Mouse (Mus musculus): Measurements from ENCODE around the gene Mvb12a. TPM values are rescaled to one million over a fixed set of nuclear protein-coding genes. Genes with fewer than 3 reads are reported as not detected.

Mvb12a gene
- polyA plus RNA-seq, 1 experiment from 2014 or later, result 66.6 TPM

- peak; percentile 61 for DNase-seq (ENCODE audit: low spot score)
- Histone ChIP-seq H3K4me3 (replicated peaks; ENCODE audit: low read length) (peak within 1 kb of the TSS; percentile 22), H3K9ac (no peak within 1 kb of the TSS; the same call in 1 of the 2 replicates), H3K27ac (no peak within 1 kb of the TSS), H3K4me1 (replicated peaks; ENCODE audit: control insufficient read depth, insufficient read depth, low read length) (0 out of 2 replicates have a peak, but pooled peaks cover 6% of the 10 kb centered on the region), H3K27me3 (ENCODE audit: control insufficient read depth, insufficient read depth, low read length) (peaks cover 23% of the 10 kb centered on the region), H3K36me3 (replicated peaks; ENCODE audit: control insufficient read depth, insufficient read depth) (no peaks in the 10 kb centered on the region), H3K4me2 (replicated peaks) (peak within 1 kb of the TSS; percentile 46), H3K9me3 (ENCODE audit: control insufficient read depth, low read length) (no peaks in the 10 kb centered on the region)
- ATAC-seq (ENCODE audit: low FRiP score), result no peak
- 3% methylated on average over 37 of the region's 37 CpGs for WGBS
Observed at GRCm38 (mm10) chr8:71537028-71537867, 5.5 kb upstream of the Mvb12a start, which contains the start of gene Bst2. Gene Bst2, minus strand, starts transcription at chr8:71537456.

DNA sequence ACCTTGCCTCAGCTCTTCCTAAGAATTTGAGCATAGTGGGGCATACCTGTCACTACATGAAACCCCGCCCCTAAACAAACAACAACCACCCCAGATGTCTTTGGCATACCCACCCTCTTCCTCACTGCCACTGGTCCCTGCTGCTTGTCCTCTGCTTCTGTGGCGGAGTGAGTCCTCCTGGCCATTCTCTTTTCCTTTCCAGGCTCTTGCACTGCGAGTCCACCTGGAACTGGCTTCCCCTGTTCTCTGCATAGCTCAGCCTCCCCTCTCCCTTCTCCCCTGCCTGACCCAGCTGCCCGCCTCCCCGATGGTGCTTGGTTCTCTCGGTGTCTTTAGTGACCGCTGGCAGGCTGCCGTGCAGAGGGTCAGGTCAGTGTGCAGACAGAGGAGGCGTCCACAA is 1.0 kb downstream of the Mvb12a start:
- peaks cover 35% of the 10 kb centered on the region for H3K36me3 ChIP-seq (replicated peaks; ENCODE audit: control insufficient read depth, insufficient read depth)
- H3K4me1 ChIP-seq (replicated peaks; ENCODE audit: control insufficient read depth, insufficient read depth, low read length), result peaks cover 9% of the 10 kb centered on the region; the same call in 1 of the 2 replicates
- peak overlapping the region; percentile 79 for H3K4me3 ChIP-seq (replicated peaks; ENCODE audit: low read length)
- H3K27ac ChIP-seq, result no peak overlapping the region
- WGBS, result 85% methylated on average over 9 of the region's 9 CpGs
- H3K27me3 ChIP-seq (ENCODE audit: control insufficient read depth, insufficient read depth, low read length), result no peaks in the 10 kb centered on the region
- peak overlapping the region; percentile 85 for H3K4me2 ChIP-seq (replicated peaks)
- H3K9me3 ChIP-seq (ENCODE audit: control insufficient read depth, low read length), result no peaks in the 10 kb centered on the region
- ATAC-seq (ENCODE audit: low FRiP score) (no peak), DNase-seq (ENCODE audit: low spot score) (no peak)
- H3K9ac ChIP-seq, result peak overlapping the region; percentile 81

GRCm38 (mm10) chr8:71545053-71545452 is 2.3 kb downstream of the Mvb12a start:
- Histone ChIP-seq H3K27me3 (ENCODE audit: control insufficient read depth, insufficient read depth, low read length) (no peaks in the 10 kb centered on the region), H3K4me2 (replicated peaks) (no peak overlapping the region), H3K4me1 (replicated peaks; ENCODE audit: control insufficient read depth, insufficient read depth, low read length) (peaks cover 9% of the 10 kb centered on the region; the same call in 1 of the 2 replicates), H3K9me3 (ENCODE audit: control insufficient read depth, low read length) (no peaks in the 10 kb centered on the region), H3K36me3 (replicated peaks; ENCODE audit: control insufficient read depth, insufficient read depth) (peaks cover 36% of the 10 kb centered on the region), H3K4me3 (replicated peaks; ENCODE audit: low read length) (no peak overlapping the region), H3K27ac (no peak overlapping the region), H3K9ac (no peak overlapping the region)
- 90% methylated on average over 11 of the region's 11 CpGs for WGBS
- DNase-seq (ENCODE audit: low spot score) (no peak), ATAC-seq (ENCODE audit: low FRiP score) (no peak)

DNA sequence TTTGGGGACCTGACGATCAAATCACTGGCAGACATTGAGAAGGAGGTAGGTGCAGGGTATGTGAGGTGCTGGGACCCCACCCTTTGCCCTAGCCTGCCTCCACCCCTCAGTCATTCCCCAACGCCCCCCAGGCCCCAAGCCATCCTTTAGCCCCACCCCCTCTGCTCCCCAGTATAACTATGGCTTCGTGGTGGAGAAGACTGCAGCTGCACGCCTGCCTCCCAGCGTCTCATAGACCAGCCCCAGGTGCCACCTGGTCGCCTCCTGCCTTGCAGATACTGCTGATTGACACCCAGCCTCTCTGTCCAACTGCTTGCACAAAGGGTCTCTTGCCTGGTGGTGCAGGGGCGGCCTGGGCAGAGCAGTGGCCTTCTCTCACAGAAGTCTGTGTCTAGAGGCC is 4.9 kb downstream of the Mvb12a start:
- 91% methylated on average over 7 of the region's 7 CpGs for WGBS
- Histone ChIP-seq H3K9ac (no peak overlapping the region), H3K4me3 (replicated peaks; ENCODE audit: low read length) (no peak overlapping the region), H3K4me2 (replicated peaks) (no peak overlapping the region), H3K4me1 (replicated peaks; ENCODE audit: control insufficient read depth, insufficient read depth, low read length) (peaks cover 9% of the 10 kb centered on the region; the same call in 1 of the 2 replicates), H3K9me3 (ENCODE audit: control insufficient read depth, low read length) (no peaks in the 10 kb centered on the region), H3K27ac (no peak overlapping the region), H3K27me3 (ENCODE audit: control insufficient read depth, insufficient read depth, low read length) (no peaks in the 10 kb centered on the region), H3K36me3 (replicated peaks; ENCODE audit: control insufficient read depth, insufficient read depth) (peaks cover 36% of the 10 kb centered on the region)
- ATAC-seq (ENCODE audit: low FRiP score) (no peak), DNase-seq (ENCODE audit: low spot score) (no peak)

DNA sequence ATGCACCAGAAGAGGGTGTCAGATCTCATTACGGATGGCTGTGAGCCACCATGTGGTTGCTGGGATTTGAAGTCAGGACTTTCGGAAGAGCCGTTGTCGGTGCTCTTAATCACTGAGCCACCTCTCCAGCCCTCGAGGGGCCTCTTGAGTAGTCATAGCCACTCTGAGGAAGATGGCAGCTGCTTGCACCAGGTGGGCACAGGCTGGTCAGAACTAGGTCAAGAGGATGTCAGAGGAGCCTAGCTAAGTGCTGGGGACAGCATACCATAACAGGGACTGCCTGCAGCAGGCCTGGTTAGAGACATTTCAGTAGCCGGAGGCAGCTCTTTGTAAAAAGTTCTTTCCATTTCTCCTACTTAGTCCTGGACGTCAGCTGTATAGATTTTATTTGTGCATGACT is 8.0 kb downstream of the Mvb12a start:
- no peak overlapping the region for H3K27ac ChIP-seq
- no peak for DNase-seq (ENCODE audit: low spot score)
- no peak overlapping the region for H3K4me3 ChIP-seq (replicated peaks; ENCODE audit: low read length)
- no peak for ATAC-seq (ENCODE audit: low FRiP score)
- H3K9me3 ChIP-seq (ENCODE audit: control insufficient read depth, low read length), result no peaks in the 10 kb centered on the region
- WGBS, result 67% methylated on average over 7 of the region's 7 CpGs
- H3K36me3 ChIP-seq (replicated peaks; ENCODE audit: control insufficient read depth, insufficient read depth), result peaks cover 29% of the 10 kb centered on the region
- H3K27me3 ChIP-seq (ENCODE audit: control insufficient read depth, insufficient read depth, low read length), result peaks cover 6% of the 10 kb centered on the region
- H3K4me2 ChIP-seq (replicated peaks), result no peak overlapping the region
- no peak overlapping the region for H3K9ac ChIP-seq
- H3K4me1 ChIP-seq (replicated peaks; ENCODE audit: control insufficient read depth, insufficient read depth, low read length), result no peaks in the 10 kb centered on the region

DNA sequence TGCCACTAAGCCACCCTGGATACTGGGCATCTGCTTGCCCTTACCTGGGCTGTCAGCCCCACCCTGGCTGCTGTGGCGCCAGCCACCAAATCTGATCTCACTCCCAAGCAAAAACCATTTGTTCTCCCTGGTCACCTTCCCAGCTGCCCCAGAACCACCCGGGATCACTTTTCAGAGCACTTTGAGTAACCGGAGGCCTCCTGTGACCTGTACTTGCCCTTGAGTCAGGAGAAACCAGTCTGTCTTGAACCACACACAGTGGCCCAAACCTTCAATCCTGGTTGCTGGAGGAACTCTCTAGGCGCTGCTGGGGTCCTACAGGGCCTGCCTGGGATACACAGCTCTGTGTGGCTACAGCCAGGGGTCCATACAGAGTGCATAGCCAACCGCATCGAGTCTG is 10.0 kb downstream of the Mvb12a start:
- peaks cover 26% of the 10 kb centered on the region for H3K27me3 ChIP-seq (ENCODE audit: control insufficient read depth, insufficient read depth, low read length)
- H3K4me2 ChIP-seq (replicated peaks), result no peak overlapping the region
- H3K4me3 ChIP-seq (replicated peaks; ENCODE audit: low read length), result no peak overlapping the region
- no peak for DNase-seq (ENCODE audit: low spot score)
- no peak for ATAC-seq (ENCODE audit: low FRiP score)
- H3K36me3 ChIP-seq (replicated peaks; ENCODE audit: control insufficient read depth, insufficient read depth), result peaks cover 11% of the 10 kb centered on the region
- no peaks in the 10 kb centered on the region for H3K4me1 ChIP-seq (replicated peaks; ENCODE audit: control insufficient read depth, insufficient read depth, low read length)
- no peak overlapping the region for H3K9ac ChIP-seq
- no peak overlapping the region for H3K27ac ChIP-seq
- no peaks in the 10 kb centered on the region for H3K9me3 ChIP-seq (ENCODE audit: control insufficient read depth, low read length)
- 81% methylated on average over 6 of the region's 6 CpGs for WGBS

- Histone ChIP-seq H3K27ac (no peak overlapping the region), H3K4me1 (replicated peaks; ENCODE audit: control insufficient read depth, insufficient read depth, low read length) (no peaks in the 10 kb centered on the region), H3K4me3 (replicated peaks; ENCODE audit: low read length) (no peak overlapping the region), H3K9ac (no peak overlapping the region), H3K9me3 (ENCODE audit: control insufficient read depth, low read length) (no peaks in the 10 kb centered on the region), H3K4me2 (replicated peaks) (no peak overlapping the region), H3K27me3 (ENCODE audit: control insufficient read depth, insufficient read depth, low read length) (peaks cover 39% of the 10 kb centered on the region), H3K36me3 (replicated peaks; ENCODE audit: control insufficient read depth, insufficient read depth) (no peaks in the 10 kb centered on the region)
- WGBS, result 70% methylated on average over 6 of the region's 6 CpGs
- ATAC-seq (ENCODE audit: low FRiP score), result no peak
- DNase-seq (ENCODE audit: low spot score), result no peak
Observed at GRCm38 (mm10) chr8:71554001-71554400, 11.3 kb downstream of the Mvb12a start.

DNA sequence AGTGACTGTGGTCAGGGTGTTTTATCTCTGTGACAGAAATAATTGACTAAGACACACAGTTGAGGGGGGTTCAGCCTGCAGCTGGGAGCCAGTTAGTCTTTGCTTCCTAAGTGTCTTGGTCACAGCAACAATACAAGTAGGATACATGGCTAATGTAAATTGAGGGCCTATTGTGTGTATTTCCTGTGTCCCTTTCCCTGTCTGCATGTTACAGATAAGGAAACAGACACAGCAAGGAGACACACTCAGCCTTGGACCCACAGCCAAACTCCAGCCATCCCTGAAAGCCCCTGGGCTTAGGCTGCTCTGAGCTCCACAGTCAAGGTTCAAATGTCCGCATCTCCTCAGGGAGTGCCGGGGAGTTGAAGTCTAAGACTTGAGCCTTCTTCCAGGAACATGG is 11.9 kb downstream of the Mvb12a start:
- Histone ChIP-seq H3K36me3 (replicated peaks; ENCODE audit: control insufficient read depth, insufficient read depth) (no peaks in the 10 kb centered on the region), H3K4me1 (replicated peaks; ENCODE audit: control insufficient read depth, insufficient read depth, low read length) (no peaks in the 10 kb centered on the region), H3K27me3 (ENCODE audit: control insufficient read depth, insufficient read depth, low read length) (peaks cover 45% of the 10 kb centered on the region), H3K9ac (no peak overlapping the region), H3K4me2 (replicated peaks) (no peak overlapping the region), H3K4me3 (replicated peaks; ENCODE audit: low read length) (no peak overlapping the region), H3K27ac (no peak overlapping the region), H3K9me3 (ENCODE audit: control insufficient read depth, low read length) (no peaks in the 10 kb centered on the region)
- ATAC-seq (ENCODE audit: low FRiP score) (no peak), DNase-seq (ENCODE audit: low spot score) (no peak)
- 87% methylated on average over 2 of the region's 2 CpGs for WGBS

DNA sequence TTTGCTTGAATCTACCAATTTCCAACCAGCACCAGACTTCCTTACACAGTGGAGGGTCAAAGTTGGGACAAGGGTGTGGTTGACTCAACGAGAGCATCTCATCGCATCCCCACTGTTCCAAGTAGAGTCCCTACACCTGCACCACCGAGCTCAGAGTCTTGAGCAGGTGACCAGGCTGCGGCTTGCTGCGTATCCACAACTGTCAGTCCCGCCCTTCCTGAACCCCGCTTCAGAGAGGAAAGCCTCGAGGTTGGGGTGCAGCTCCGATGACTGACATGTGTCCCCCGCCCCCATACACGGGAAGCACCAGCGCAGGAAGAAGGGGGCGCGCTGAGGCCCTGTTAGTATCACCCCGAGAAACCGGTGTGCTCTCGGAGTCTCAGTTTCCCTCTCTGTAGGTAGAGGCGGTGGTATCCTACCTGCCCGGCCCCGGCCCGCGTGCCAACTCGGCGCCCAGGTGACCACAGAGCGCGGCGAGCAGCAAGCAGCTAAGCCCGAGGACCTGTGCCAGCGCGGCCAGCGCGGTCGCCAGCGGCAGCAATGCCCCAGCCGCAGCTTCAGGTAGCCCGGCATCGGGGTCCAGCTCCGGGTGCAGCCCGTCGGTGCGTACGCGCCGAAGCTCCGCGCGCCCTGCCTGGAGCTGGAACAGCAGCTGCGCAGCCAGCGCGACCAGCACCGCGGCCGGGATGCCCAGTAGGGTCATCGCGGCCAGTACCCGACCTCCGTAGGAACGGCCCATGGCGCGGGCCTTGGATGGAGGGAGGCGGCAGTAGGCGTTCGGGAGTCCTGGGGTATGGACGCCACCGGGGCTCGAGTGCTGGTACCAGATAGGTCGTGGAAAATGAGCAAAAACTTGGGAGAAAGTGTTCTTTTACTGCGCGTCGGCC is 15.6 kb downstream of the Mvb12a start, which contains the start of gene Tmem221:
Gene Tmem221, minus strand, starts transcription at position 801 of the 887 bp plus-strand sequence.
- H3K9me3 ChIP-seq (ENCODE audit: control insufficient read depth, low read length), result no peaks in the 10 kb centered on the region
- 4% methylated on average over 70 of the region's 70 CpGs for WGBS
- no peak within 1 kb of the TSS for H3K9ac ChIP-seq
- 0 out of 2 replicates have a peak, but pooled peaks cover 4% of the 10 kb centered on the region for H3K4me1 ChIP-seq (replicated peaks; ENCODE audit: control insufficient read depth, insufficient read depth, low read length)
- DNase-seq (ENCODE audit: low spot score), result no peak
- no peak for ATAC-seq (ENCODE audit: low FRiP score)
- no peaks in the 10 kb centered on the region for H3K36me3 ChIP-seq (replicated peaks; ENCODE audit: control insufficient read depth, insufficient read depth)
- H3K4me2 ChIP-seq (replicated peaks), result peak within 1 kb of the TSS; percentile 38
- H3K27me3 ChIP-seq (ENCODE audit: control insufficient read depth, insufficient read depth, low read length), result peaks cover 80% of the 10 kb centered on the region
- no peak within 1 kb of the TSS for H3K27ac ChIP-seq
- peak within 1 kb of the TSS; percentile 18 for H3K4me3 ChIP-seq (replicated peaks; ENCODE audit: low read length)

All from hindbrain, embryonic 14.5 days (tissue).